Mouse (Mus musculus) megakaryocyte, embryonic 14.5 days (primary cell): ENCODE measurements around the gene Mylk2.

Experiments used
- FLI1 ChIP-seq: IDR thresholded peaks from 2 replicates; pipeline ENCODE4 v1.6.1; 2012; ENCODE audit warnings: low read length, inconsistent platforms, mixed read lengths
- GATA1 ChIP-seq: IDR thresholded peaks from 3 replicates; pipeline ENCODE4 v1.6.1; 2012; ENCODE audit warnings: mixed read lengths, low read length, inconsistent platforms, borderline replicate concordance

DNA sequence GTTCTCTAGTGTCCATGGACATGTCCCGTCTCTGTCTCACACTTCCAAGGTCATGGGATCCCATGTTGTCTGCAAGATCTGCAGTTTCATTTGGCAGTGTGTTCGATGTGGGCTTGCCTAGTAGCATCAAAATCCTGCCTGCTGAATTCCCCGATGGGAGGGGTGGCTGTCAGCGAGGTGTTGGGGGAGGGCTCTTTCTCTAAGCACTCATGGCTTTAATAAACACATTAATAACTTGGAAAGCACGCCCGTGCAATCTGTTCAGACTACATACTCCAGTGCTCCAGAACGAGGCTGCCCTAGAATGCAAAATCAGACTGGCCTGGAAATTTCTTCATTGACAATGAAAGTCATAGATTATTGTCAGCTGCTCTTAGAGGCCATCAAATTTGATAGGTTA lies 35.9 kb downstream of the Mylk2 start:
- no peak for TF ChIP-seq GATA1
- no peak for TF ChIP-seq FLI1
